Mouse (Mus musculus): ENCODE measurements around the gene Mybph. TPM values are rescaled to one million over a fixed set of nuclear protein-coding genes. Genes with fewer than 3 reads are reported as not detected.

Gene Mybph
- polyA plus RNA-seq, 1 experiment from 2014 or later: not detected

- no peak for TF ChIP-seq CTCF (IDR thresholded peaks at IDR 0.05)
- in situ Hi-C loops (cut with MboI; ENCODE audit: low pct_unique_long_range_greater_than_20kb): no loop called here
- DNase-seq (ENCODE audit: low read depth, low spot score): no peak
- H3K27me3 ChIP-seq: no peaks in the 10 kb centered on the region
- no peak for ATAC-seq
- ChIA-PET POLR2A (interaction anchor here (0.5 kb wide), 1 partner anchor 33 kb away, joined by 6 read pairs; no protein-coding TSS in a partner anchor), CTCF (interaction anchor here (1.0 to 1.7 kb wide), 3 partner anchors 37 to 76 kb away, joined by 3 to 4 read pairs (median 3); no protein-coding TSS in a partner anchor)
These were observed 2.7 kb downstream of the Mybph start for GRCm38 (mm10) chr1:134195979-134196378.

- ChIA-PET POLR2A (no interaction called here), CTCF (no interaction called here)
- ATAC-seq: no peak
- in situ Hi-C loops (cut with MboI; ENCODE audit: low pct_unique_long_range_greater_than_20kb): no loop called here
- DNase-seq (ENCODE audit: low read depth, low spot score): no peak
- TF ChIP-seq CTCF (IDR thresholded peaks at IDR 0.05): no peak
- no peaks in the 10 kb centered on the region for H3K27me3 ChIP-seq
These were observed 3.1 kb downstream of the Mybph start for GRCm38 (mm10) chr1:134196386-134196785.

DNA sequence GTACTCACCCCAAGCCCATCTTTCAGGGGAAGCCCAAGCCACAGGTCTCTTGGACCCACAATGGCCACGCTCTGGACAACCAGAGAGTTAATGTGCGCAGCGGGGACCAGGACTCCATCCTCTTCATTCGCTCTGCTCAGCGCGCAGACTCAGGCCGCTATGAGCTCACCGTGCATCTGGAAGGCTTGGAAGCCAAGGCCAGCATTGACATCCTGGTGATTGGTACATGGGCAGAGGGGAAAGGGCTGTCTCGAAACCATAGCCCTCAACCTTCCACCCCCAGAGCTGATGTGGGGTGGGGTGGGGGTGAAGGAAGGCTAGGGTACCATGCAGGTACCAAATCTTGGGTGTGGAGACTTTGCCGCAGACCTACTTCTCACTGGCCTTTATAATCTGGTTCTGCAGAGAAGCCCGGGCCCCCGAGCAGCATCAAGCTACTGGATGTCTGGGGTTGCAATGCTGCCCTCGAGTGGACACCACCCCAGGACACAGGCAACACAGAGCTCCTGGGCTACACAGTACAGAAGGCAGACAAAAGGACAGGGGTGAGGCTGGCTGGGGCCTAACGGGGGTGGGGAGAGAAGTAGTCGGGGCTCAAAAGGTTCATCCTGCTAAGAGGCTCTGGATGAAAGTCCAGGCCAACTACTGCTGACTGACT lies 4.2 kb downstream of the Mybph start:
- in situ Hi-C loops (cut with MboI; ENCODE audit: low pct_unique_long_range_greater_than_20kb): no loop called here
- DNase-seq (ENCODE audit: low read depth, low spot score) (no peak), ATAC-seq (no peak)
- H3K27me3 ChIP-seq: no peaks in the 10 kb centered on the region
- no peak for TF ChIP-seq CTCF (IDR thresholded peaks at IDR 0.05)
- ChIA-PET POLR2A (no interaction called here), CTCF (interaction anchor here (0.9 kb wide), 1 partner anchor 77 kb away, joined by 3 read pairs; no protein-coding TSS in a partner anchor)

GRCm38 (mm10) chr1:134198197-134198995 lies 5.1 kb downstream of the Mybph start:
- ChIA-PET CTCF (no interaction called here), POLR2A (no interaction called here)
- ATAC-seq (no peak), DNase-seq (ENCODE audit: low read depth, low spot score) (no peak)
- no peak for TF ChIP-seq CTCF (IDR thresholded peaks at IDR 0.05)
- in situ Hi-C loops (cut with MboI; ENCODE audit: low pct_unique_long_range_greater_than_20kb): no loop called here
- H3K27me3 ChIP-seq: no peaks in the 10 kb centered on the region

DNA sequence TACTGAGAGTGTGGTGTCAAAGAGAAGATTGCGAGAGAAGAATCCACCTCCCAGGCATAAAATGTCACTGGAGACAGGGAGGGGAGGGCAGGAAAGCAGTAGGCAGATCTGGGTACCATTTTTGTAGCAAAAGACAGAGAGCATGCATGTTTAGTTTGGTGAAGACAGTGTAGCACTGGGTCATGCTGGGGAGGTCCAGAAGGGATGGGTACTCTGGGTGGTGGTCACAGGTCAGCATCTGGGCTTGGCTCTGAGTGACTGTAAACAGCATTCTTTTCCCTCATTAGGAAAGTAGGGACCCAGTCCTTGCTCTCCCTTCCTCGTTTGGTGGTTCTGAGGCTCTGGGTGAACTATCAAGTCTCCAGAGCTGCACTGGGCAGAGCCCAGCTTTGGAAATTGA lies 7.2 kb downstream of the Mybph start:
- ChIA-PET CTCF (no interaction called here), POLR2A (no interaction called here)
- ATAC-seq (no peak), DNase-seq (ENCODE audit: low read depth, low spot score) (no peak)
- in situ Hi-C loops (cut with MboI; ENCODE audit: low pct_unique_long_range_greater_than_20kb): loop anchor here (10.0 kb wide), 1 partner anchor 46 kb away; no protein-coding TSS in a partner anchor
- no peaks in the 10 kb centered on the region for H3K27me3 ChIP-seq
- TF ChIP-seq CTCF (IDR thresholded peaks at IDR 0.05): no peak

GRCm38 (mm10) chr1:134200998-134201686 lies 7.9 kb downstream of the Mybph start:
- no peaks in the 10 kb centered on the region for H3K27me3 ChIP-seq
- ATAC-seq (no peak), DNase-seq (ENCODE audit: low read depth, low spot score) (no peak)
- TF ChIP-seq CTCF (IDR thresholded peaks at IDR 0.05): no peak
- POLR2A ChIA-PET: no interaction called here
- in situ Hi-C loops (cut with MboI; ENCODE audit: low pct_unique_long_range_greater_than_20kb): loop anchor here (10.0 kb wide), 1 partner anchor 46 kb away; no protein-coding TSS in a partner anchor
- CTCF ChIA-PET: no interaction called here

DNA sequence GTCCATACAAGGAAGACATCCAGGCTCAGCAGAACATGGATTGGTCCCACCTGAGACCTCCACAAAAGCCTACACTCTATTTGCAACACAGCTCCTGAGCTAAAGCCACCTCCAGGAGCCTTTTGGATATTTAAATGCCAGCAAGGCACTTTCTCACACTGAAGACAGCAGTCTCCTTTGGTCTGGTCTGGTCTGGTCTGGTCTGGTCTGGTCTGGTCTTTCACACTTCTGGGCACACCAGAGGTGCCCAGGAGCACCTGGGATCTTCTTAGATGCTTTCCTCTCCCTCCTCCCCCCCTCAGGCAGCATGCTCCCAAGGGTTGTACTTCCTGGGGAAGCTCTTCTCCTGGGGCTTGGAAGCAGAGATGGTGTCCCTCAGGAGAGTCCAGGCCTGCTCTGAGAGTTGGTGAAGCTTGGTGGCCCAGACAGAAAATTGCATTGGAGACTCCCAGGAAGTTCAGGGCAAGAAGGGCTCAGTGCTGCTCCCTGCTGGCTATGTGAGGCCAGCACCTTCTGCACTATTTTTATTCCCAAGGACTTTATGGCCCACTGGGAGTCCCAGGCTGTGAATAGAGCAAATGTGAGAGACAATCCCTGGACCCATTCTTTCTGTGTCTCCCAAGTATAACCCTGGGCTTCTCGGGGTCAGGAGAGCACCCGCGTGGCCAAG lies 8.6 kb downstream of the Mybph start:
- ATAC-seq: no peak
- POLR2A ChIA-PET: no interaction called here
- in situ Hi-C loops (cut with MboI; ENCODE audit: low pct_unique_long_range_greater_than_20kb): loop anchor here (10.0 kb wide), 1 partner anchor 47 kb away; no protein-coding TSS in a partner anchor

GRCm38 (mm10) chr1:134204230-134204629 lies 11.0 kb downstream of the Mybph start:
- POLR2A ChIA-PET: no interaction called here
- no peak for TF ChIP-seq CTCF (IDR thresholded peaks at IDR 0.05)
- H3K27me3 ChIP-seq: no peaks in the 10 kb centered on the region
- DNase-seq (ENCODE audit: low read depth, low spot score) (no peak), ATAC-seq (no peak)
- CTCF ChIA-PET: interaction anchor here (1.3 kb wide), 1 partner anchor 35 kb away, joined by 4 read pairs; no protein-coding TSS in a partner anchor
- in situ Hi-C loops (cut with MboI; ENCODE audit: low pct_unique_long_range_greater_than_20kb): loop anchor here (10.0 kb wide), 1 partner anchor 49 kb away; no protein-coding TSS in a partner anchor

More for the DNA sequence above, 8.6 kb downstream of the Mybph start:
- DNase-seq (ENCODE audit: low read depth, low spot score): no peak
- no peak for TF ChIP-seq CTCF (IDR thresholded peaks at IDR 0.05)
- no peaks in the 10 kb centered on the region for H3K27me3 ChIP-seq
- CTCF ChIA-PET: interaction anchor here (1.5 kb wide), 1 partner anchor 43 kb away, joined by 7 read pairs; no protein-coding TSS in a partner anchor

DNA sequence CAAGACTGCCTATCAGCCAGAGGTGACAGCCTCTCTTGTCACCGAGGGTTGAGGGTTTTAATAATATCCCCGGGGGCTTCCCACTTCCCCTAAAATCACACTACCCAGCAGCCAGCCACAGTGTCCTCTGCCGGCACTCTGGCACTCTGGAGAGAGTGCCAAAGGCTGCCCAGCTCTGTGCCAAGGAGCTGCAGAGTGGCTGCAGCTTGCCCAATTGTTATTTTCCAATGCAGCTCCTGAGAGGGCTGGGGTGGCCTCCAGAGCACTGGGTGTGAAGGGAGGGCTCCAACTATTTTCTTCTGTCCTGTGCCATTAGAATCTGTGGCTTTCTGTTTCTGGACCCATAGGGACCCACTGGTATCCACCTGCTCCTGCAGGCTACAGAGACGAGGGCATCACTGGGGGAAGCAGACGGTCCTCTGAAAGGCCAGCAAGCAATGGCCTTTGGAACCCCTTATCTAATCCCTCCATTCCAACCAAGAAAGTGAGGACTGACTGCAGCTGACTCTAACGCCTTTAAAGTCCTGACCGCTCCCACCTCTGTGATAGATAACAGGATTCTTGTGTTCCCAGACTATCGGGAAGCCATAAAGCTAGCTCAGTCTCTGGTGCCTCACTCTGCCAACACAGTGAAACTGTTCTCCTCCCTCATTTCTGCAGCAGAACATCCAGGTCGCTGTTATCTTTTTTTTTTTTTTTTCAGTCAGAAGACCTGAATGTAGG lies 12.2 kb downstream of the Mybph start:
- TF ChIP-seq CTCF (IDR thresholded peaks at IDR 0.05): no peak
- ATAC-seq: no peak
- in situ Hi-C loops (cut with MboI; ENCODE audit: low pct_unique_long_range_greater_than_20kb): loop anchor here (10.0 kb wide), 1 partner anchor 51 kb away; no protein-coding TSS in a partner anchor
- ChIA-PET CTCF (interaction anchor here (1.4 kb wide), 1 partner anchor 10 kb away, joined by 5 read pairs; no protein-coding TSS in a partner anchor), POLR2A (interaction anchor here (0.6 kb wide), 1 partner anchor 10 kb away, joined by 4 read pairs; no protein-coding TSS in a partner anchor)
- no peak for DNase-seq (ENCODE audit: low read depth, low spot score)
- H3K27me3 ChIP-seq: no peaks in the 10 kb centered on the region

Measured in Patski (cell line).